Mouse (Mus musculus): ENCODE data around the gene Plxnc1. TPM values are rescaled to one million over a fixed set of nuclear protein-coding genes. Genes with fewer than 3 reads are reported as not detected.

Gene Plxnc1
- total RNA-seq (2023), result 10 to 100 TPM; 73.4 to 82.0 TPM

GRCm38 (mm10) chr10:94944691-94945205, at the start of gene Plxnc1:
Plxnc1 (minus strand) TSS chr10:94944835.

